Mouse (Mus musculus) heart, postnatal 0 days (tissue): Measurements from ENCODE around the gene Pds5b. TPM values are rescaled to one million over a fixed set of nuclear protein-coding genes. Genes with fewer than 3 reads are reported as not detected.

Experiments
- ATAC-seq: fragments of 200-750 bp; cut with Nextera tagmentation; 2 replicates; pipeline ENCODE4 v1.8.0; 2017; ENCODE audit warnings: low read depth, moderate number of reproducible peaks, moderate library complexity; ENCODE audit not compliant: insufficient read depth
- DNase-seq: peaks from one replicate; pipeline ENCODE4 v3.0.0-alpha.2; 2016; ENCODE audit warnings: low spot score
- H3K27ac ChIP-seq: fragments of 300-500 bp; sonication (generic); 2 replicates; pipeline ENCODE4 v1.5.1; 2014; ENCODE audit warnings: low read depth, mild to moderate bottlenecking
- H3K27me3 ChIP-seq: fragments of 300-500 bp; sonication (generic); 2 replicates; pipeline ENCODE4 v1.6.1; 2014; ENCODE audit warnings: low read length, mixed read lengths; ENCODE audit not compliant: control insufficient read depth, insufficient read depth
- H3K36me3 ChIP-seq: fragments of 300-500 bp; sonication (generic); replicated peaks from 2 replicates; pipeline ENCODE4 v1.6.1; 2014; ENCODE audit warnings: low read length, mixed read lengths; ENCODE audit not compliant: control insufficient read depth, insufficient read depth
- H3K4me1 ChIP-seq: fragments of 300-500 bp; sonication (generic); 2 replicates; pipeline ENCODE4 v1.6.1; 2014; ENCODE audit warnings: antibody characterized with exemption; ENCODE audit not compliant: control insufficient read depth, insufficient read depth
- H3K4me2 ChIP-seq: fragments of 300-500 bp; sonication (generic); 2 replicates; pipeline ENCODE4 v1.6.1; 2014; ENCODE audit warnings: low read depth, mild to moderate bottlenecking, low read length, moderate library complexity
- H3K4me3 ChIP-seq: fragments of 300-500 bp; sonication (generic); 2 replicates; pipeline ENCODE4 v1.5.1; 2014; ENCODE audit warnings: low read depth, low read length
- H3K9ac ChIP-seq: fragments of 300-500 bp; sonication (generic); replicated peaks from 2 replicates; pipeline ENCODE4 v1.6.1; 2014; ENCODE audit warnings: low read depth, low read length, mixed read lengths
- H3K9me3 ChIP-seq: fragments of 300-500 bp; sonication (generic); replicated peaks from 2 replicates; pipeline ENCODE4 v1.6.1; 2016; ENCODE audit warnings: low read length; ENCODE audit not compliant: control insufficient read depth
- CTCF ChIP-seq: IDR thresholded peaks from 2 replicates; pipeline ENCODE4 v1.5.1; 2016; ENCODE audit warnings: antibody characterized with exemption, control low read depth, low read depth
- EP300 ChIP-seq: IDR thresholded peaks from 2 replicates; pipeline ENCODE4 v1.6.1; 2016; ENCODE audit warnings: antibody characterized with exemption, low read depth
- WGBS: fragments of 180-500 bp; shearing (Covaris S2); extraction: QIAGEN DNeasy Blood & Tissue Kit; methylation state at CpG from one replicate; pipeline ENCODE4 v1.1.7; 2014; 5-methylcytosine and 5-hydroxymethylcytosine counted together
- polyA plus RNA-seq: library from polyadenylated mRNA; unstranded; fragments of >200 nt; fragmentation: Nextera tagmentation; extraction: Ambion mirVana; gene quantifications from 2 replicates; pipeline ENCODE4 v1.2.1, GENCODE M21; 2015
- total RNA-seq: library from RNA; depleted of rRNA; stranded (reverse); fragments of >200 nt; gene quantifications from 2 replicates; pipeline ENCODE4 v1.2.3, GENCODE M21; 2014; ENCODE audit warnings: low replicate concordance

The Pds5b gene
- total and polyA plus RNA-seq, 2 experiments from 2014 or later = 8.1 to 24.2 TPM

- H3K27me3 ChIP-seq = no peaks in the 10 kb centered on the region
- H3K4me3 ChIP-seq = no peak overlapping the region
- no peak for TF ChIP-seq CTCF
- TF ChIP-seq EP300 = no peak
- H3K36me3 ChIP-seq = no peaks in the 10 kb centered on the region
- no peak overlapping the region for H3K27ac ChIP-seq
- ATAC-seq (no peak), DNase-seq (no peak)
- H3K4me2 ChIP-seq = no peak overlapping the region
- H3K9me3 ChIP-seq = no peaks in the 10 kb centered on the region
- no peaks in the 10 kb centered on the region for H3K4me1 ChIP-seq
- H3K9ac ChIP-seq = no peak overlapping the region
- 74% methylated on average over 4 of the region's 4 CpGs for WGBS
Observed at GRCm38 (mm10) chr5:150818886-150819285, 145.3 kb downstream of the Pds5b start.

- Histone ChIP-seq H3K4me2 (no peak overlapping the region), H3K9me3 (no peaks in the 10 kb centered on the region), H3K27ac (no peak overlapping the region), H3K4me3 (no peak overlapping the region), H3K9ac (no peak overlapping the region), H3K27me3 (no peaks in the 10 kb centered on the region), H3K4me1 (no peaks in the 10 kb centered on the region), H3K36me3 (no peaks in the 10 kb centered on the region)
- WGBS = 69% methylated on average over 5 of the region's 5 CpGs
- ATAC-seq (no peak), DNase-seq (no peak)
- TF ChIP-seq EP300 (no peak), CTCF (no peak)
Observed at GRCm38 (mm10) chr5:150819520-150819919, 146.0 kb downstream of the Pds5b start.

GRCm38 (mm10) chr5:150821152-150821551 lies 147.6 kb downstream of the Pds5b start:
- Histone ChIP-seq H3K4me2 (no peak overlapping the region), H3K4me1 (no peaks in the 10 kb centered on the region), H3K27ac (no peak overlapping the region), H3K9ac (no peak overlapping the region), H3K27me3 (no peaks in the 10 kb centered on the region), H3K4me3 (no peak overlapping the region), H3K9me3 (no peaks in the 10 kb centered on the region; the same call in 1 of the 2 replicates), H3K36me3 (no peaks in the 10 kb centered on the region)
- TF ChIP-seq CTCF = no peak
- WGBS = 75% methylated on average over 4 of the region's 4 CpGs
- DNase-seq (no peak), ATAC-seq (no peak)

- TF ChIP-seq EP300 (no peak), CTCF (no peak)
- H3K9me3 ChIP-seq = no peaks in the 10 kb centered on the region; the same call in 1 of the 2 replicates
- H3K4me2 ChIP-seq = no peak overlapping the region
- no peak overlapping the region for H3K27ac ChIP-seq
- no peak for DNase-seq
- no peak overlapping the region for H3K9ac ChIP-seq
- H3K4me1 ChIP-seq = no peaks in the 10 kb centered on the region
- no peaks in the 10 kb centered on the region for H3K36me3 ChIP-seq
- ATAC-seq = no peak
- no peaks in the 10 kb centered on the region for H3K27me3 ChIP-seq
- H3K4me3 ChIP-seq = no peak overlapping the region
- 78% methylated on average over 6 of the region's 6 CpGs for WGBS
Observed at GRCm38 (mm10) chr5:150822781-150823180, 149.2 kb downstream of the Pds5b start.

GRCm38 (mm10) chr5:150823361-150823760 lies 149.8 kb downstream of the Pds5b start:
- no peaks in the 10 kb centered on the region; the same call in 1 of the 2 replicates for H3K9me3 ChIP-seq
- H3K4me1 ChIP-seq = no peaks in the 10 kb centered on the region
- TF ChIP-seq EP300 (no peak), CTCF (no peak)
- H3K4me3 ChIP-seq = no peak overlapping the region
- no peak overlapping the region for H3K9ac ChIP-seq
- DNase-seq (no peak), ATAC-seq (no peak)
- H3K27ac ChIP-seq = no peak overlapping the region
- 64% methylated on average over 3 of the region's 3 CpGs for WGBS
- no peak overlapping the region for H3K4me2 ChIP-seq
- no peaks in the 10 kb centered on the region for H3K36me3 ChIP-seq
- no peaks in the 10 kb centered on the region for H3K27me3 ChIP-seq

DNA sequence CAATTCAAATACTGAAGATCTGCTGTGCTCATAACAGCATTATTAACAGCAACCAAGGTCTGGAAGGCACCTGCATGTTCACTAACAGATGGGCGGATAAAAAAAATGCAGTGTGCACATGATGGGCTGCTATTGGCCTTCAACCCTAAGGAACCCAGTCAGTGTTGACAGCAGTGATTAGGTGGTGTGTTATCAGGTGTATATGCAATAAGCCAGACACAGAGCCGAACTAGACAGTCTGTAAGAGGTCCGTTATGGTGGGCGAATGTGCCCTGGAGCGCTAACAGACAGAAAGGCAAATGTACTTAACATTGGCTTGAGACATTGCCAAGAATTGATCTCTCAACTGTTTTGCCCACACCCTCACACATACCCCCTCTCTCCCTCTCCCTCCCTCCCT lies 156.0 kb downstream of the Pds5b start:
- no peaks in the 10 kb centered on the region; the same call in 1 of the 2 replicates for H3K9me3 ChIP-seq
- 26% methylated on average over 5 of the region's 5 CpGs for WGBS
- DNase-seq (peak; percentile 16), ATAC-seq (peak; percentile 87)
- H3K9ac ChIP-seq = no peak overlapping the region
- H3K36me3 ChIP-seq = no peaks in the 10 kb centered on the region
- peak overlapping the region; percentile 19; the same call in 1 of the 2 replicates for H3K4me2 ChIP-seq
- no peak for TF ChIP-seq CTCF
- peak; percentile 69; the same call in 1 of the 2 replicates for TF ChIP-seq EP300
- 0 out of 2 replicates have a peak, but pooled peaks cover 8% of the 10 kb centered on the region for H3K4me1 ChIP-seq
- no peak overlapping the region for H3K4me3 ChIP-seq
- no peak overlapping the region for H3K27ac ChIP-seq
- H3K27me3 ChIP-seq = no peaks in the 10 kb centered on the region
